Mouse (Mus musculus) stomach, embryonic 14.5 days (tissue): ENCODE results near the gene Slc13a1. TPM values are rescaled to one million over a fixed set of nuclear protein-coding genes. Genes with fewer than 3 reads are reported as not detected.
A peak's percentile ranks its signal among the peaks of the same experiment; 100 is the strongest.

Experiments used
- ATAC-seq: fragments of 200-750 bp; cut with Nextera tagmentation; 2 replicates; pipeline ENCODE4 v1.8.0; 2017; ENCODE audit warnings: low read depth, moderate TSS enrichment; ENCODE audit not compliant: insufficient number of reproducible peaks, insufficient read depth, low FRiP score
- H3K27ac ChIP-seq: fragments of 300-500 bp; sonication (generic); 2 replicates; pipeline ENCODE4 v1.5.1; 2014; ENCODE audit warnings: mild to moderate bottlenecking, low read length, moderate library complexity, mixed read lengths
- H3K27me3 ChIP-seq: fragments of 300-500 bp; sonication (generic); 2 replicates; pipeline ENCODE4 v1.6.1; 2014; ENCODE audit warnings: low read length, control low read depth, mixed read lengths; ENCODE audit not compliant: control insufficient read depth, insufficient read depth
- H3K36me3 ChIP-seq: fragments of 300-500 bp; sonication (generic); 2 replicates; pipeline ENCODE4 v1.6.1; 2014; ENCODE audit warnings: mild to moderate bottlenecking, control low read depth, low read length, moderate library complexity, mixed read lengths; ENCODE audit not compliant: control insufficient read depth, insufficient read depth
- H3K4me1 ChIP-seq: fragments of 300-500 bp; sonication (generic); 2 replicates; pipeline ENCODE4 v1.6.1; 2014; ENCODE audit warnings: low read length, control low read depth, mixed read lengths; ENCODE audit not compliant: control insufficient read depth, insufficient read depth
- H3K4me2 ChIP-seq: fragments of 300-500 bp; sonication (generic); replicated peaks from 2 replicates; pipeline ENCODE4 v1.6.1; 2014; ENCODE audit warnings: low read depth, low read length, control low read depth
- H3K4me3 ChIP-seq: fragments of 300-500 bp; sonication (generic); 2 replicates; pipeline ENCODE4 v1.5.1; 2014; ENCODE audit warnings: low read depth, low read length, control low read depth
- H3K9ac ChIP-seq: fragments of 300-500 bp; sonication (generic); replicated peaks from 2 replicates; pipeline ENCODE4 v1.6.1; 2014; ENCODE audit warnings: low read depth, mild to moderate bottlenecking, control low read depth, low read length, moderate library complexity, mixed read lengths
- H3K9me3 ChIP-seq: fragments of 300-500 bp; sonication (generic); 2 replicates; pipeline ENCODE4 v1.6.1; 2016; ENCODE audit warnings: low read depth, low read length, control low read depth; ENCODE audit not compliant: control insufficient read depth
- WGBS: fragments of 180-500 bp; shearing (Covaris S2); extraction: QIAGEN DNeasy Blood & Tissue Kit; methylation state at CpG from one replicate; pipeline ENCODE4 v1.1.7; 2014; 5-methylcytosine and 5-hydroxymethylcytosine counted together
- microRNA-seq: library from miRNA; unstranded; fragments of <30 nt; microRNA quantifications from one replicate; pipeline ENCODE4, GENCODE M21; 2016
- polyA plus RNA-seq: library from polyadenylated mRNA; unstranded; fragments of >200 nt; fragmentation: Nextera tagmentation; extraction: Ambion mirVana; gene quantifications from 2 replicates; pipeline ENCODE4 v1.2.1, GENCODE M21; 2014

Slc13a1 gene
- polyA plus RNA-seq, 1 experiment from 2014 or later = 0.09 TPM

DNA sequence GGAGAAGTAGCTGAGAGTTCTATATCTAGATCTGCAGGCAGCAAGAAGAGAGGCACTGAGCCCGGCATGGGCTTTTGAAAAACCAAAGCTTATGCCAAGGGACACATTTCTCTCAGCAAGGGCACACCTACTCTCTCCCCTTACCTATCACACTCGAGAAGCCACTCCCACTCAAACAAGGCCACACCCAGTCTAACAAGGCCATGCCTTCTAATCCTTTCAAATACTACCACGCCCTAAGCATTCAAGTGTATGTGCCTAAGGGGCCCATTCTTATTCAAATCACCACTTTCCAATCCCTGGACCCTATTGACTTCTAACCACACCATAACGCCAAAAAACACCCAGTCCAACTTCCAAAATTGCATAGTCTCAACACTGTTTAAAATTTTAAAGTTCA is 112.8 kb downstream of the Slc13a1 start:
- Histone ChIP-seq H3K27ac (no peak overlapping the region), H3K36me3 (no peaks in the 10 kb centered on the region), H3K4me2 (no peak overlapping the region), H3K9ac (no peak overlapping the region), H3K4me1 (no peaks in the 10 kb centered on the region), H3K9me3 (no peaks in the 10 kb centered on the region), H3K4me3 (no peak overlapping the region), H3K27me3 (no peaks in the 10 kb centered on the region)
- 81% methylated on average over 4 of the region's 4 CpGs for WGBS
- ATAC-seq = no peak

DNA sequence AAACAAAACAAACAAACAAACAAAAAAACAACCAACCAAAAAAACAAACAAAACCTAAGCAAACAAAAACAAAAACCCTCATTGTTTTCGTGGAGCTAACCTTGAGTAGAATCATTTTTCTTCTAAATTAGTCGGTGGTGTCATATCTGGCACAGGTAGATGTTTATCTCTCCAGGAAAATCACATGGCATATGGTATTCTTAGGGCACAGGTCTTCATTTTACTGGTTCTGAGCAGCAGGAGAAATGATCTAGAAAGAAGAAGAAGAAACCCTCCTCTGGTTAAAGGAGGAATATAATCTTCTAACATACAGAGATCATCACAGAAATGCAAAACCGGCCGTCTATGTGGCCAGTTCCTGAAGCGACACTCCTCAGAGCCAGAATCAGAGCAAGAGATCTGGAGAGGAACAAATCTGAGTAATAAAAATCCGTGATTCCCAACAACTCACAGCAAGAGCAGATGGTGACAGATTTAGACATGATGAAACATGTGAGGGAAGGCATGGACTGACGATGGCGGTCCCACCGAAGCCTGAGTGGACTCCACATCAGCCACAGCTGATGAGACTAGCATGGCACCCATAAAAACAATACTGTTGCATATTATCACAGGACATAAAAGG is 113.7 kb downstream of the Slc13a1 start:
- H3K4me2 ChIP-seq = no peak overlapping the region

DNA sequence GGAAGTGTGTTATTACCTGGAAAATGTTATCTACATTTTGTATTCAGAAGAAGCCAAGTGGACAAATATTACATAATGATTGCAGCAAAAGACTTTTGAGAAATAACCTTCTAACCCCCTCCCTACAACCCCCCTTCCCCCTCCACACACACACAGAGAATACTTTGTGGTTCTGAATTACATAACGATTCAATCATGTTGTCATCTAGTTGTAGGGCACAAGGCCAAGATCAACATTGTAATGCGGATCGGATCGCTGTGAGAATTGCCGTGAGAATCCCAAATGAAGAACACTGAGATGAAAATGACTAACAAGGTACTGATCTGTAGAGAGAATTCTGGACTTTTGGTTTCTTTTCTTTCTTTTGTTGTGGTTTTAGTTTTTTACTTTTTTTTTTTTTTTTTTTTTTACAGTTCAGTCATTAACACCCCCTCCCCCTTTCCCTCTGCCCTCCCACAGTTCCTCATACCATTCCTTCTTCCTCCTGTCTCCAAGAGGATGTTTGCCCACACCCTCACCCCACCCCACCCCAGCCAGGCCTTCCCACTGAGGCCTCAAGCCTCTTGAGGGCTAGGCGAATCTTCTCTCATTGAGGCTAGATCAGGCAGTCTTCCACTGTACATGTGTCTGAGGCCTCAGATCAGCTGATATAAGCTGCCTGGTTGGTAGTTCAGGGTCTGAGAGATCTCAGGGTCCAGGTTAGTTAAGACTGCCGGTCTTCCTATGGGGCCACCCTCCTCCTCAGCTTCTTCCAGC is 120.7 kb downstream of the Slc13a1 start:
- ATAC-seq = peak; percentile 46; the same call in 1 of the 2 replicates
- WGBS = 23% methylated on average over 7 of the region's 7 CpGs
- Histone ChIP-seq H3K4me2 (no peak overlapping the region), H3K27ac (no peak overlapping the region), H3K4me3 (no peak overlapping the region), H3K9me3 (no peaks in the 10 kb centered on the region), H3K4me1 (no peaks in the 10 kb centered on the region), H3K9ac (no peak overlapping the region), H3K36me3 (no peaks in the 10 kb centered on the region), H3K27me3 (no peaks in the 10 kb centered on the region)

More for the DNA sequence above, 113.7 kb downstream of the Slc13a1 start:
- no peaks in the 10 kb centered on the region for H3K4me1 ChIP-seq
- no peaks in the 10 kb centered on the region for H3K27me3 ChIP-seq
- no peak overlapping the region for H3K27ac ChIP-seq
- H3K36me3 ChIP-seq = no peaks in the 10 kb centered on the region
- no peak overlapping the region for H3K9ac ChIP-seq
- H3K9me3 ChIP-seq = no peaks in the 10 kb centered on the region
- no peak for ATAC-seq
- H3K4me3 ChIP-seq = no peak overlapping the region
- 89% methylated on average over 9 of the region's 9 CpGs for WGBS

DNA sequence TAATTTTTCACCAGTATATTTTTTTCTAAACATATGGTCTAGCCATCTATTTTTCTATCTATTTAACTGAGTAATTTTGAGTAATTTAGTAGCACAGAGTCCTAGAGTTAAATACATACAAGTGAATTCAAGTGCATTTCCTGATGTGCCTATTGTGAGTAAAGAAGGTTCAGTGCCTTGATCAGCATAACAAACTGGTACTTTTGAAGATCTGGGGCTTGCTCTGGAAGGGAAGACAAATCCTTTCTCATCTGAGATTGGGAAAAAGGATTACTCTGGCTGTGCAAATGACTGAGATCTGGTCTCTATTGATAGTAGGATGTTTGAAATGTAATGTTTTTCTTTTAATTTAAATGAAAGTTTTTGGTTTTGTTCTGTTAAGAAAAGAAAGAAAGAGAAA is 124.4 kb downstream of the Slc13a1 start:
- no peaks in the 10 kb centered on the region for H3K4me1 ChIP-seq
- H3K4me2 ChIP-seq = no peak overlapping the region
- no peaks in the 10 kb centered on the region for H3K36me3 ChIP-seq
- H3K9ac ChIP-seq = no peak overlapping the region
- no peak for ATAC-seq
- H3K4me3 ChIP-seq = no peak overlapping the region
- no peak overlapping the region for H3K27ac ChIP-seq
- no peaks in the 10 kb centered on the region for H3K27me3 ChIP-seq
- no peaks in the 10 kb centered on the region for H3K9me3 ChIP-seq

Small RNA genes within 50 kb of the gene (microRNA-seq; reads per million reads assigned to microRNA genes)
- gene Gm26386 = not detected

Other genes with a start within 250 kb of the Slc13a1 start
- gene Tas2r118, start 198.0 kb downstream of the Slc13a1 start, polyA plus RNA-seq = not detected in 2 replicates